Mouse (Mus musculus): ENCODE measurements around the gene Ski. TPM values are rescaled to one million over a fixed set of nuclear protein-coding genes. Genes with fewer than 3 reads are reported as not detected.
A peak's percentile ranks its signal among the peaks of the same experiment; 100 is the strongest.

Ski gene
- polyA plus RNA-seq, 1 experiment from 2014 or later = 15.1 TPM

GRCm38 (mm10) chr4:155151221-155151788 lies 71.1 kb downstream of the Ski start:
- Histone ChIP-seq H3K9ac (peak overlapping the region; percentile 69), H3K4me2 (replicated peaks) (peak overlapping the region; percentile 89), H3K4me3 (replicated peaks; ENCODE audit: low read length) (peak overlapping the region; percentile 37), H3K27ac (no peak overlapping the region), H3K9me3 (ENCODE audit: control insufficient read depth, low read length) (no peaks in the 10 kb centered on the region), H3K27me3 (ENCODE audit: control insufficient read depth, insufficient read depth, low read length) (no peaks in the 10 kb centered on the region), H3K4me1 (replicated peaks; ENCODE audit: control insufficient read depth, insufficient read depth, low read length) (peaks cover 15% of the 10 kb centered on the region), H3K36me3 (replicated peaks; ENCODE audit: control insufficient read depth, insufficient read depth) (peaks cover 20% of the 10 kb centered on the region)
- DNase-seq (ENCODE audit: low spot score) = no peak
- ATAC-seq (ENCODE audit: low FRiP score) = no peak
- 54% methylated on average over 12 of the region's 12 CpGs for WGBS

GRCm38 (mm10) chr4:155150276-155151113 lies 71.9 kb downstream of the Ski start:
- peak overlapping the region; percentile 89 for H3K4me2 ChIP-seq (replicated peaks)

GRCm38 (mm10) chr4:155149941-155150275 lies 72.5 kb downstream of the Ski start:
- H3K4me2 ChIP-seq (replicated peaks) = peak overlapping the region; percentile 89; the same call in 1 of the 2 replicates
- H3K27me3 ChIP-seq (ENCODE audit: control insufficient read depth, insufficient read depth, low read length) = no peaks in the 10 kb centered on the region
- peaks cover 6% of the 10 kb centered on the region; the same call in 1 of the 2 replicates for H3K36me3 ChIP-seq (replicated peaks; ENCODE audit: control insufficient read depth, insufficient read depth)
- H3K4me3 ChIP-seq (replicated peaks; ENCODE audit: low read length) = 0 out of 2 replicates have a peak overlapping the region, but pooled peaks have one; percentile 37
- no peak for ATAC-seq (ENCODE audit: low FRiP score)
- WGBS = 71% methylated on average over 6 of the region's 6 CpGs
- no peak for DNase-seq (ENCODE audit: low spot score)
- H3K9me3 ChIP-seq (ENCODE audit: control insufficient read depth, low read length) = no peaks in the 10 kb centered on the region
- peaks cover 17% of the 10 kb centered on the region for H3K4me1 ChIP-seq (replicated peaks; ENCODE audit: control insufficient read depth, insufficient read depth, low read length)
- H3K9ac ChIP-seq = peak overlapping the region; percentile 69; the same call in 1 of the 2 replicates
- no peak overlapping the region for H3K27ac ChIP-seq

More at GRCm38 (mm10) chr4:155150276-155151113, 71.9 kb downstream of the Ski start:
- Histone ChIP-seq H3K4me1 (replicated peaks; ENCODE audit: control insufficient read depth, insufficient read depth, low read length) (peaks cover 15% of the 10 kb centered on the region), H3K36me3 (replicated peaks; ENCODE audit: control insufficient read depth, insufficient read depth) (peaks cover 11% of the 10 kb centered on the region), H3K27me3 (ENCODE audit: control insufficient read depth, insufficient read depth, low read length) (no peaks in the 10 kb centered on the region), H3K9me3 (ENCODE audit: control insufficient read depth, low read length) (no peaks in the 10 kb centered on the region), H3K4me3 (replicated peaks; ENCODE audit: low read length) (peak overlapping the region; percentile 37), H3K27ac (no peak overlapping the region), H3K9ac (peak overlapping the region; percentile 69)
- WGBS = 6% methylated on average over 65 of the region's 73 CpGs
- peak; percentile 61 for DNase-seq (ENCODE audit: low spot score)
- peak; percentile 66 for ATAC-seq (ENCODE audit: low FRiP score)

GRCm38 (mm10) chr4:155148910-155149698 lies 73.3 kb downstream of the Ski start:
- H3K27me3 ChIP-seq (ENCODE audit: control insufficient read depth, insufficient read depth, low read length) = no peaks in the 10 kb centered on the region
- H3K36me3 ChIP-seq (replicated peaks; ENCODE audit: control insufficient read depth, insufficient read depth) = 0 out of 2 replicates have a peak, but pooled peaks cover under 1% of the 10 kb centered on the region
- 77% methylated on average over 8 of the region's 8 CpGs for WGBS
- no peak overlapping the region for H3K4me3 ChIP-seq (replicated peaks; ENCODE audit: low read length)
- peaks cover 25% of the 10 kb centered on the region for H3K4me1 ChIP-seq (replicated peaks; ENCODE audit: control insufficient read depth, insufficient read depth, low read length)
- H3K4me2 ChIP-seq (replicated peaks) = no peak overlapping the region
- H3K27ac ChIP-seq = no peak overlapping the region
- DNase-seq (ENCODE audit: low spot score) (no peak), ATAC-seq (ENCODE audit: low FRiP score) (no peak)
- H3K9me3 ChIP-seq (ENCODE audit: control insufficient read depth, low read length) = no peaks in the 10 kb centered on the region
- H3K9ac ChIP-seq = no peak overlapping the region

GRCm38 (mm10) chr4:155148453-155148852 lies 73.9 kb downstream of the Ski start:
- ATAC-seq (ENCODE audit: low FRiP score) = no peak
- Histone ChIP-seq H3K27ac (no peak overlapping the region), H3K36me3 (replicated peaks; ENCODE audit: control insufficient read depth, insufficient read depth) (no peaks in the 10 kb centered on the region), H3K9ac (no peak overlapping the region), H3K4me1 (replicated peaks; ENCODE audit: control insufficient read depth, insufficient read depth, low read length) (peaks cover 31% of the 10 kb centered on the region), H3K4me3 (replicated peaks; ENCODE audit: low read length) (no peak overlapping the region), H3K4me2 (replicated peaks) (no peak overlapping the region), H3K9me3 (ENCODE audit: control insufficient read depth, low read length) (no peaks in the 10 kb centered on the region), H3K27me3 (ENCODE audit: control insufficient read depth, insufficient read depth, low read length) (no peaks in the 10 kb centered on the region)
- 92% methylated on average over 4 of the region's 4 CpGs for WGBS
- DNase-seq (ENCODE audit: low spot score) = no peak

GRCm38 (mm10) chr4:155146107-155146823 lies 76.1 kb downstream of the Ski start:
- Histone ChIP-seq H3K4me2 (replicated peaks) (no peak overlapping the region), H3K9ac (no peak overlapping the region), H3K4me1 (replicated peaks; ENCODE audit: control insufficient read depth, insufficient read depth, low read length) (peaks cover 31% of the 10 kb centered on the region), H3K4me3 (replicated peaks; ENCODE audit: low read length) (no peak overlapping the region), H3K27ac (no peak overlapping the region), H3K27me3 (ENCODE audit: control insufficient read depth, insufficient read depth, low read length) (no peaks in the 10 kb centered on the region), H3K9me3 (ENCODE audit: control insufficient read depth, low read length) (no peaks in the 10 kb centered on the region), H3K36me3 (replicated peaks; ENCODE audit: control insufficient read depth, insufficient read depth) (no peaks in the 10 kb centered on the region)
- ATAC-seq (ENCODE audit: low FRiP score) (no peak), DNase-seq (ENCODE audit: low spot score) (no peak)
- 68% methylated on average over 14 of the region's 14 CpGs for WGBS

- Histone ChIP-seq H3K27ac (peak overlapping the region; percentile 82), H3K9me3 (ENCODE audit: control insufficient read depth, low read length) (no peaks in the 10 kb centered on the region), H3K4me1 (replicated peaks; ENCODE audit: control insufficient read depth, insufficient read depth, low read length) (peaks cover 19% of the 10 kb centered on the region), H3K36me3 (replicated peaks; ENCODE audit: control insufficient read depth, insufficient read depth) (no peaks in the 10 kb centered on the region), H3K9ac (no peak overlapping the region), H3K4me2 (replicated peaks) (no peak overlapping the region), H3K4me3 (replicated peaks; ENCODE audit: low read length) (no peak overlapping the region), H3K27me3 (ENCODE audit: control insufficient read depth, insufficient read depth, low read length) (no peaks in the 10 kb centered on the region)
- 46% methylated on average over 4 of the region's 4 CpGs for WGBS
- no peak for DNase-seq (ENCODE audit: low spot score)
- no peak for ATAC-seq (ENCODE audit: low FRiP score)
These were observed 77.7 kb downstream of the Ski start for GRCm38 (mm10) chr4:155144548-155145180.

GRCm38 (mm10) chr4:155143871-155144502 lies 78.4 kb downstream of the Ski start:
- WGBS = 38% methylated on average over 12 of the region's 12 CpGs
- ATAC-seq (ENCODE audit: low FRiP score) (peak; percentile 74), DNase-seq (ENCODE audit: low spot score) (peak; percentile 70)
- Histone ChIP-seq H3K4me2 (replicated peaks) (no peak overlapping the region; the same call in 1 of the 2 replicates), H3K4me1 (replicated peaks; ENCODE audit: control insufficient read depth, insufficient read depth, low read length) (peaks cover 19% of the 10 kb centered on the region), H3K27ac (peak overlapping the region; percentile 82), H3K27me3 (ENCODE audit: control insufficient read depth, insufficient read depth, low read length) (no peaks in the 10 kb centered on the region), H3K9ac (0 out of 2 replicates have a peak overlapping the region, but pooled peaks have one; percentile 28), H3K9me3 (ENCODE audit: control insufficient read depth, low read length) (no peaks in the 10 kb centered on the region), H3K4me3 (replicated peaks; ENCODE audit: low read length) (no peak overlapping the region), H3K36me3 (replicated peaks; ENCODE audit: control insufficient read depth, insufficient read depth) (no peaks in the 10 kb centered on the region)

Data from hindbrain, embryonic 14.5 days (tissue).